Mouse (Mus musculus): ENCODE data around the gene Cmtm4.

DNA sequence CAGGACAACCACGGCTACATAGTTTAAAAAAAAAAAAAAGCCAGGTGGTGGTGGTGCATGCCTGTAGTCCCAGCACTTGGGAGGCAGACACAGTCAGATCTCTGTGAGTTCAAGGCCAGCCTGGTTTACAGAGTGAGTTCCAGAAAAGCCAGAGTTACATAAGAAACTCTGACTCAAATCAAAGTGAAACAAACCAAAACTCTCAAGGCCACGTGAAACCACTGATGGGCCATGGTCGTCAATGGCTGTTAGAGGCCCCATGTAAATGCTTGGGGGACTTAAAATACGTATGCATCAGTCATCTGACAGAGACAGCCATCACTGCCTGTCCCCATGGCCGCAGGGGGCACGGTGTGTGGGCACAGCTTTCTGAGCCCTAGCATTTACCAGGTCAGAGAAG, 24.5 kb downstream of the Cmtm4 start:
- TF ChIP-seq CTCF (IDR thresholded peaks at IDR 0.05; ENCODE audit: low read depth) (no peak), EP300 (optimal IDR thresholded peaks at IDR 0.05) (no peak)

Data from stomach, postnatal 0 days (tissue).